Mouse (Mus musculus) embryonic facial prominence, embryonic 10.5 days (tissue): ENCODE data around the gene Sde2. TPM values are rescaled to one million over a fixed set of nuclear protein-coding genes. Genes with fewer than 3 reads are reported as not detected.
"Not testable (repeated sequence)": the region's sequence is repeated elsewhere in the genome, so short reads cannot be mapped to it uniquely, and the experiment has no call there.

ENCODE experiments used
- DNase-seq: peaks from one replicate; pipeline ENCODE4 v3.0.0-alpha.2; 2017; ENCODE audit warnings: low spot score
- H3K27ac ChIP-seq: fragments of 300-500 bp; sonication (generic); replicated peaks from 2 replicates; pipeline ENCODE4 v1.5.1; 2016; ENCODE audit warnings: mild to moderate bottlenecking
- H3K27me3 ChIP-seq: fragments of 300-500 bp; sonication (generic); replicated peaks from 2 replicates; pipeline ENCODE4 v1.6.1; 2016; ENCODE audit warnings: low read depth, mild to moderate bottlenecking; ENCODE audit not compliant: poor library complexity, severe bottlenecking
- H3K36me3 ChIP-seq: fragments of 300-500 bp; sonication (generic); replicated peaks from 2 replicates; pipeline ENCODE4 v1.6.1; 2016; ENCODE audit warnings: mild to moderate bottlenecking, moderate library complexity
- H3K4me1 ChIP-seq: fragments of 300-500 bp; sonication (generic); 2 replicates; pipeline ENCODE4 v1.6.1; 2016
- H3K4me3 ChIP-seq: fragments of 300-500 bp; sonication (generic); 2 replicates; pipeline ENCODE4 v1.5.1; 2016; ENCODE audit warnings: mild to moderate bottlenecking, moderate library complexity
- H3K9me3 ChIP-seq: fragments of 300-500 bp; sonication (generic); 2 replicates; pipeline ENCODE4 v1.6.1; 2016; ENCODE audit warnings: mild to moderate bottlenecking
- WGBS: fragments of 180-500 bp; shearing (Covaris S2); methylation state at CpG from one replicate; pipeline ENCODE4 v1.1.7; 2016; 5-methylcytosine and 5-hydroxymethylcytosine counted together
- polyA plus RNA-seq: library from polyadenylated mRNA; unstranded; fragments of >200 nt; fragmentation: Nextera tagmentation; extraction: Ambion mirVana; gene quantifications from 2 replicates; pipeline ENCODE4 v1.2.1, GENCODE M21; 2016

The Sde2 gene
- polyA plus RNA-seq, 1 experiment from 2014 or later: 46.8 TPM

- no peaks in the 10 kb centered on the region for H3K27me3 ChIP-seq
- H3K27ac ChIP-seq: no peak overlapping the region
- H3K4me3 ChIP-seq: no peak overlapping the region
- 86% methylated on average over 9 of the region's 9 CpGs for WGBS
- no peaks in the 10 kb centered on the region for H3K36me3 ChIP-seq
- no peak for DNase-seq
- no peaks in the 10 kb centered on the region for H3K9me3 ChIP-seq
- H3K4me1 ChIP-seq: no peaks in the 10 kb centered on the region
Observed at GRCm38 (mm10) chr1:180875126-180875525, 24.2 kb downstream of the Sde2 start.

DNA sequence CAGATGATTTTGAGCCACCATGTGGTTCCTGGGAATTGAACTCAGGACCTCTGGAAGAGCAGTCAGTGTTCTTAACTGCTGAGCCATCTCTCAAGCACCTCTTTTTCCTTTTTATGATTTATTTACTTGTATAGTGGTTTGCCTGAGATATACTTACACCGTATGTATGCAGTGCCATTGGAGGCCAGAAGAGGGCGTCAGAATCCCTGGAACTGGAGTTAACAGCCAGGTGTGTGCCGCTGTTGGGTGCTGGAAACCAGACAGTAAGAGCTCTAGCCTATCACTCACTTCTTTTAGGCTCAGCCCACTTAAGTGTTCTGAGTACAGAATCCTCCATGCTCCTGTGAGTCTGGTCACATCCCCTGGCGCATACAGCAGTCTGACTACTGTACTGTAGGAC is 26.5 kb downstream of the Sde2 start:
- no peak for DNase-seq
- no peaks in the 10 kb centered on the region for H3K36me3 ChIP-seq
- no peak overlapping the region for H3K4me3 ChIP-seq
- H3K27me3 ChIP-seq: no peaks in the 10 kb centered on the region
- no peaks in the 10 kb centered on the region for H3K9me3 ChIP-seq
- H3K27ac ChIP-seq: no peak overlapping the region
- WGBS: 74% methylated on average over 4 of the region's 4 CpGs
- H3K4me1 ChIP-seq: no peaks in the 10 kb centered on the region

GRCm38 (mm10) chr1:180881768-180882167 is 30.8 kb downstream of the Sde2 start:
- Histone ChIP-seq H3K27me3 (peaks cover 5% of the 10 kb centered on the region; the same call in 1 of the 2 replicates), H3K4me1 (no peaks in the 10 kb centered on the region), H3K9me3 (no peaks in the 10 kb centered on the region), H3K27ac (no peak overlapping the region), H3K4me3 (no peak overlapping the region), H3K36me3 (no peaks in the 10 kb centered on the region)
- DNase-seq: no peak
- WGBS: 83% methylated on average over 3 of the region's 3 CpGs

- Histone ChIP-seq H3K4me1 (peaks cover 9% of the 10 kb centered on the region), H3K27ac (no peak overlapping the region), H3K9me3 (no peaks in the 10 kb centered on the region), H3K27me3 (peaks cover 20% of the 10 kb centered on the region), H3K4me3 (no peak overlapping the region), H3K36me3 (no peaks in the 10 kb centered on the region)
- DNase-seq: no peak
- 42% methylated on average over 7 of the region's 7 CpGs for WGBS
Observed at GRCm38 (mm10) chr1:180883731-180884130, 32.8 kb downstream of the Sde2 start.

GRCm38 (mm10) chr1:180884484-180884883 is 33.6 kb downstream of the Sde2 start:
- peaks cover 28% of the 10 kb centered on the region for H3K27me3 ChIP-seq
- 81% methylated on average over 9 of the region's 9 CpGs for WGBS
- no peak overlapping the region for H3K4me3 ChIP-seq
- H3K4me1 ChIP-seq: peaks cover 16% of the 10 kb centered on the region
- H3K36me3 ChIP-seq: no peaks in the 10 kb centered on the region
- no peak for DNase-seq
- no peak overlapping the region for H3K27ac ChIP-seq
- H3K9me3 ChIP-seq: no peaks in the 10 kb centered on the region

- peaks cover 23% of the 10 kb centered on the region for H3K4me1 ChIP-seq
- peak overlapping the region; percentile 31; the same call in 1 of the 2 replicates for H3K27ac ChIP-seq
- H3K27me3 ChIP-seq: peaks cover 57% of the 10 kb centered on the region
- WGBS: 4% methylated on average over 13 of the region's 13 CpGs
- H3K9me3 ChIP-seq: no peaks in the 10 kb centered on the region
- DNase-seq: peak; percentile 42
- H3K36me3 ChIP-seq: no peaks in the 10 kb centered on the region
- H3K4me3 ChIP-seq: peak overlapping the region; percentile 19
Observed at GRCm38 (mm10) chr1:180888556-180889042, 37.7 kb downstream of the Sde2 start.

DNA sequence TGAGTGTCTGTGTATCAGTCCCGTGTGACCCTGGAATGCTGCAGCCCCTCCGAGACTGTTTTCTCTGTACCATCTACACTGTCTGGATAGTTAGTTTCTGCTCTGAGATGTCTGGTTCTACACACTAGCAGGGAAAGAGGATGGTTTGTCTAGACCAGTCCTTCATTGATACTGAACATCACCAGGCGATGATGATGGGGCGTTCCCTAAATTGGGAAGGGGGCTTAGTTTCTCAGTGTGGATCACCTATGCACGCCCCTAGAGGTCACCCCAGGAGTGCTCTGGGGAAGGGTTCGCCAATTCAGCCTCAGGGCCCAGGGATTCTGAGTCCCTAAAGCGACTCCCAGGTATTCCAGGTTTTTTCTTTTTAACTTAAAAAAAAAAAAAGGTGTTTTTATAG is 38.2 kb downstream of the Sde2 start:
- H3K4me1 ChIP-seq: peaks cover 25% of the 10 kb centered on the region
- peak overlapping the region; percentile 31; the same call in 1 of the 2 replicates for H3K27ac ChIP-seq
- H3K4me3 ChIP-seq: peak overlapping the region; percentile 19; the same call in 1 of the 2 replicates
- no peaks in the 10 kb centered on the region for H3K9me3 ChIP-seq
- peaks cover 60% of the 10 kb centered on the region for H3K27me3 ChIP-seq
- H3K36me3 ChIP-seq: no peaks in the 10 kb centered on the region
- DNase-seq: no peak
- 33% methylated on average over 7 of the region's 7 CpGs for WGBS

- no peaks in the 10 kb centered on the region for H3K9me3 ChIP-seq
- 38% methylated on average over 6 of the region's 6 CpGs for WGBS
- H3K36me3 ChIP-seq: no peaks in the 10 kb centered on the region
- DNase-seq: no peak
- H3K27me3 ChIP-seq: peaks cover 67% of the 10 kb centered on the region
- no peak overlapping the region for H3K27ac ChIP-seq
- peaks cover 32% of the 10 kb centered on the region for H3K4me1 ChIP-seq
- H3K4me3 ChIP-seq: no peak overlapping the region
Observed at GRCm38 (mm10) chr1:180889841-180890240, 38.9 kb downstream of the Sde2 start.

- Histone ChIP-seq H3K27me3 (peaks cover 79% of the 10 kb centered on the region), H3K9me3 (no peaks in the 10 kb centered on the region)
- WGBS: 58% methylated on average over 10 of the region's 10 CpGs
Observed at GRCm38 (mm10) chr1:180892808-180893207, 41.9 kb downstream of the Sde2 start, which contains the start of gene Lefty2. Gene Lefty2 (plus strand): TSS chr1:180893108.

DNA sequence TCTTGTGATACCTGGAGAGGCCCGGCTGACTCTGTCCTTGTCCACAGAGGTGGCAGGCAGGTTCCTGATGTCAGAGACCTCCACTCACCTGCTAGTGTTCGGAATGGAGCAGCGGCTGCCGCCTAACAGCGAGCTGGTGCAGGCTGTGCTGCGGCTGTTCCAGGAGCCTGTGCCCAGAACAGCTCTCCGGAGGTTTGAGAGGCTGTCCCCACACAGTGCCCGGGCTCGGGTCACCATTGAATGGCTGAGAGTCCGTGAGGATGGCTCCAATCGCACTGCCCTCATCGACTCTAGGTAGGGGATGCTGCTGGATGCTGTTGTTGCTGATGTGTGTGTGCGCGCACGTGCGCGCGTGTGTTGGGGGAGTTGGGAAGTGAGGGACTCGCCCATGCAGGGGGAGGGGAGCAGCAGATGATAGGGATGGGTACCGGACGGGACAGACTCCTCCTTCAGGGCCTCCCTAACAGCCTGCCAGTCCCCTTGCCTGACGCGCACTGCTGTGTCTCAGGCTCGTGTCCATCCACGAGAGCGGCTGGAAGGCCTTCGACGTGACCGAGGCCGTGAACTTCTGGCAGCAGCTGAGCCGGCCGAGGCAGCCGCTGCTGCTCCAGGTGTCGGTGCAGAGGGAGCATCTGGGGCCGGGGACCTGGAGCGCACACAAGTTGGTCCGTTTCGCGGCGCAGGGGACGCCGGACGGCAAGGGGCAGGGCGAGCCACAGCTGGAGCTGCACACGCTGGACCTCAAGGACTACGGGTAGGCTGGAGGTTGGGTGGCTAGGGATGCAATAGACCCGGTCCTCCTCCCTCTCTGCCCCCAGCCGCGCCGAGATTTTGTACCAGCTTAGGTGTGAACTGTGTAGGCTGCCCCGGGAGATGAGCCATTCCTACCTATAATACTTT is 43.4 kb downstream of the Sde2 start:
- DNase-seq: peak; percentile 44

More at GRCm38 (mm10) chr1:180892808-180893207, 41.9 kb downstream of the Sde2 start, which contains the start of gene Lefty2:
- Histone ChIP-seq H3K4me3 (no peak within 1 kb of the TSS), H3K27ac (no peak within 1 kb of the TSS), H3K36me3 (no peaks in the 10 kb centered on the region), H3K4me1 (peaks cover 32% of the 10 kb centered on the region)
- DNase-seq: no peak

GRCm38 (mm10) chr1:180901107-180901506 is 50.2 kb downstream of the Sde2 start:
- H3K27ac ChIP-seq: no peak overlapping the region
- DNase-seq: no peak
- no peaks in the 10 kb centered on the region for H3K9me3 ChIP-seq
- no peak overlapping the region for H3K4me3 ChIP-seq
- 2% methylated on average over 4 of the region's 4 CpGs for WGBS
- peaks cover 6% of the 10 kb centered on the region for H3K27me3 ChIP-seq
- H3K36me3 ChIP-seq: peaks cover 9% of the 10 kb centered on the region
- H3K4me1 ChIP-seq: peaks cover 19% of the 10 kb centered on the region

More for the DNA sequence above, 43.4 kb downstream of the Sde2 start:
- not testable (repeated sequence) for H3K27ac ChIP-seq, H3K36me3 ChIP-seq, H3K9me3 ChIP-seq
- Histone ChIP-seq H3K27me3 (peaks cover 64% of the 10 kb centered on the region), H3K4me3 (peak overlapping the region; percentile 44), H3K4me1 (peaks cover 17% of the 10 kb centered on the region)
- WGBS: 4% methylated on average over 51 of the region's 51 CpGs

- DNase-seq: no peak
- Histone ChIP-seq H3K9me3 (no peaks in the 10 kb centered on the region), H3K4me3 (no peak overlapping the region), H3K27ac (no peak overlapping the region), H3K4me1 (peaks cover 19% of the 10 kb centered on the region), H3K27me3 (no peaks in the 10 kb centered on the region), H3K36me3 (peaks cover 27% of the 10 kb centered on the region)
- WGBS: 33% methylated on average over 5 of the region's 5 CpGs
Observed at GRCm38 (mm10) chr1:180902915-180903314, 52.0 kb downstream of the Sde2 start.

DNA sequence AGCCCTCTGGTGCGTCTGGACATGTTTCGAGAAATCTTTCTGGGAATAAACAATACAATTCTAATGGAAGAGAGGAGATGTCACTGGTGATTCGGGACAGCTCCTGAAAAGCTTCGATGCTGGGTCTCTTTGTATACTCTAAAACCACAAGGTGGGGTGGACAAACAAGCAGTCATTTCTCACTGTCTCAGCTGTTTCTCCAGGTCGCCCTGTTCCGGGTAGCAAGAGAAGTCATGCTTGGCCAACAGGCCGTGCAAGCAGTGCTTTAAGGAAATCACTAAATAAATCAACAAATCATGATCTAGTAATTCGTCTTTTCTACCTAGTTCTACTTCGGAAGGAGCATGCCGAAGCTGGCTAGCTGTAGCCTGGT is 52.7 kb downstream of the Sde2 start:
- Histone ChIP-seq H3K4me1 (peaks cover 19% of the 10 kb centered on the region), H3K4me3 (peak overlapping the region; percentile 97), H3K9me3 (no peaks in the 10 kb centered on the region), H3K27ac (peak overlapping the region; percentile 83), H3K27me3 (no peaks in the 10 kb centered on the region), H3K36me3 (peaks cover 34% of the 10 kb centered on the region)
- 42% methylated on average over 10 of the region's 10 CpGs for WGBS
- no peak for DNase-seq
